Mouse (Mus musculus): ENCODE measurements at regions not wholly inside any gene's neighbourhood (a gene's known extent, or its start where the extent isn't known, plus 50 kb on each side); places are given as distances from the start of the nearest gene placed in this dataset.

GRCm38 (mm10) chr15:93657171-93657570 lies 61.5 kb upstream of the Prickle1 start:
- peaks cover 2% of the 10 kb centered on the region; the same call in 1 of the 2 replicates for H3K4me1 ChIP-seq (ENCODE audit: control insufficient read depth, insufficient read depth, low read length)
- intact Hi-C loops (cut with DNase I), result no loop called here
- WGBS, result 87% methylated on average over 6 of the region's 6 CpGs
- no peak for TF ChIP-seq CTCF (IDR thresholded peaks at IDR 0.05)
- no peak for TF ChIP-seq POLR2A (IDR thresholded peaks at IDR 0.05; ENCODE audit: insufficient read depth, low read depth, low read length)
- no peak for TF ChIP-seq EP300 (IDR thresholded peaks at IDR 0.05; ENCODE audit: insufficient read depth, low read depth, low read length)
- no peak overlapping the region for H3K27ac ChIP-seq
- H3K36me3 ChIP-seq (ENCODE audit: control insufficient read depth, insufficient read depth, low read length), result no peaks in the 10 kb centered on the region
- DNase-seq, result no peak
- no peaks in the 10 kb centered on the region for H3K79me2 ChIP-seq (replicated peaks; ENCODE audit: control insufficient read depth, insufficient read depth, low read length)
- no peak overlapping the region for H3K4me3 ChIP-seq
- no peaks in the 10 kb centered on the region for H3K27me3 ChIP-seq (ENCODE audit: control insufficient read depth, insufficient read depth, low read length)
- H3K9ac ChIP-seq (ENCODE audit: low read depth, low read length), result no peak overlapping the region

- Histone ChIP-seq H3K79me2 (replicated peaks; ENCODE audit: control insufficient read depth, insufficient read depth, low read length) (no peaks in the 10 kb centered on the region), H3K27ac (no peak overlapping the region), H3K27me3 (ENCODE audit: control insufficient read depth, insufficient read depth, low read length) (no peaks in the 10 kb centered on the region), H3K4me1 (ENCODE audit: control insufficient read depth, insufficient read depth, low read length) (peaks cover 2% of the 10 kb centered on the region; the same call in 1 of the 2 replicates), H3K36me3 (ENCODE audit: control insufficient read depth, insufficient read depth, low read length) (no peaks in the 10 kb centered on the region), H3K9ac (ENCODE audit: low read depth, low read length) (no peak overlapping the region), H3K4me3 (no peak overlapping the region)
- TF ChIP-seq POLR2A (IDR thresholded peaks at IDR 0.05; ENCODE audit: insufficient read depth, low read depth, low read length) (no peak), CTCF (IDR thresholded peaks at IDR 0.05) (no peak), EP300 (IDR thresholded peaks at IDR 0.05; ENCODE audit: insufficient read depth, low read depth, low read length) (no peak)
- intact Hi-C loops (cut with DNase I), result no loop called here
- no peak for DNase-seq
- WGBS, result 27% methylated on average over 6 of the region's 6 CpGs
Observed at GRCm38 (mm10) chr15:93656713-93657112, 61.0 kb upstream of the Prickle1 start.

GRCm38 (mm10) chr15:93655743-93656142 lies 60.1 kb upstream of the Prickle1 start:
- Histone ChIP-seq H3K79me2 (replicated peaks; ENCODE audit: control insufficient read depth, insufficient read depth, low read length) (no peaks in the 10 kb centered on the region), H3K27me3 (ENCODE audit: control insufficient read depth, insufficient read depth, low read length) (no peaks in the 10 kb centered on the region), H3K9ac (ENCODE audit: low read depth, low read length) (no peak overlapping the region), H3K4me3 (no peak overlapping the region), H3K27ac (no peak overlapping the region), H3K36me3 (ENCODE audit: control insufficient read depth, insufficient read depth, low read length) (no peaks in the 10 kb centered on the region), H3K4me1 (ENCODE audit: control insufficient read depth, insufficient read depth, low read length) (peaks cover 2% of the 10 kb centered on the region; the same call in 1 of the 2 replicates)
- intact Hi-C loops (cut with DNase I), result no loop called here
- WGBS, result 60% methylated on average over 6 of the region's 6 CpGs
- no peak for TF ChIP-seq CTCF (IDR thresholded peaks at IDR 0.05)
- TF ChIP-seq POLR2A (IDR thresholded peaks at IDR 0.05; ENCODE audit: insufficient read depth, low read depth, low read length), result no peak
- no peak for TF ChIP-seq EP300 (IDR thresholded peaks at IDR 0.05; ENCODE audit: insufficient read depth, low read depth, low read length)
- DNase-seq, result no peak

GRCm38 (mm10) chr15:93655243-93655642 lies 59.6 kb upstream of the Prickle1 start:
- Histone ChIP-seq H3K79me2 (replicated peaks; ENCODE audit: control insufficient read depth, insufficient read depth, low read length) (no peaks in the 10 kb centered on the region), H3K9ac (ENCODE audit: low read depth, low read length) (no peak overlapping the region), H3K36me3 (ENCODE audit: control insufficient read depth, insufficient read depth, low read length) (no peaks in the 10 kb centered on the region), H3K4me3 (no peak overlapping the region), H3K4me1 (ENCODE audit: control insufficient read depth, insufficient read depth, low read length) (peaks cover 2% of the 10 kb centered on the region; the same call in 1 of the 2 replicates), H3K27ac (no peak overlapping the region), H3K27me3 (ENCODE audit: control insufficient read depth, insufficient read depth, low read length) (no peaks in the 10 kb centered on the region)
- DNase-seq, result no peak
- TF ChIP-seq CTCF (IDR thresholded peaks at IDR 0.05) (no peak), EP300 (IDR thresholded peaks at IDR 0.05; ENCODE audit: insufficient read depth, low read depth, low read length) (no peak), POLR2A (IDR thresholded peaks at IDR 0.05; ENCODE audit: insufficient read depth, low read depth, low read length) (no peak)
- 86% methylated on average over 6 of the region's 6 CpGs for WGBS
- intact Hi-C loops (cut with DNase I), result no loop called here

GRCm38 (mm10) chr15:93653378-93653777 lies 57.7 kb upstream of the Prickle1 start:
- H3K27me3 ChIP-seq (ENCODE audit: control insufficient read depth, insufficient read depth, low read length), result no peaks in the 10 kb centered on the region
- no peak overlapping the region for H3K9ac ChIP-seq (ENCODE audit: low read depth, low read length)
- intact Hi-C loops (cut with DNase I), result no loop called here
- no peaks in the 10 kb centered on the region for H3K79me2 ChIP-seq (replicated peaks; ENCODE audit: control insufficient read depth, insufficient read depth, low read length)
- no peak for DNase-seq
- no peak overlapping the region for H3K4me3 ChIP-seq
- no peak for TF ChIP-seq EP300 (IDR thresholded peaks at IDR 0.05; ENCODE audit: insufficient read depth, low read depth, low read length)
- WGBS, result 95% methylated on average over 1 of the region's 1 CpGs
- H3K4me1 ChIP-seq (ENCODE audit: control insufficient read depth, insufficient read depth, low read length), result peaks cover 2% of the 10 kb centered on the region; the same call in 1 of the 2 replicates
- H3K36me3 ChIP-seq (ENCODE audit: control insufficient read depth, insufficient read depth, low read length), result no peaks in the 10 kb centered on the region
- no peak overlapping the region for H3K27ac ChIP-seq

GRCm38 (mm10) chr15:93650981-93651757 lies 55.5 kb upstream of the Prickle1 start:
- H3K36me3 ChIP-seq (ENCODE audit: control insufficient read depth, insufficient read depth, low read length), result no peaks in the 10 kb centered on the region
- intact Hi-C loops (cut with DNase I), result no loop called here
- DNase-seq, result no peak
- no peak for TF ChIP-seq CTCF (IDR thresholded peaks at IDR 0.05)
- TF ChIP-seq POLR2A (IDR thresholded peaks at IDR 0.05; ENCODE audit: insufficient read depth, low read depth, low read length), result no peak
- no peak for TF ChIP-seq EP300 (IDR thresholded peaks at IDR 0.05; ENCODE audit: insufficient read depth, low read depth, low read length)
- H3K79me2 ChIP-seq (replicated peaks; ENCODE audit: control insufficient read depth, insufficient read depth, low read length), result no peaks in the 10 kb centered on the region
- no peaks in the 10 kb centered on the region for H3K27me3 ChIP-seq (ENCODE audit: control insufficient read depth, insufficient read depth, low read length)
- H3K4me1 ChIP-seq (ENCODE audit: control insufficient read depth, insufficient read depth, low read length), result peaks cover 2% of the 10 kb centered on the region; the same call in 1 of the 2 replicates
- no peak overlapping the region for H3K27ac ChIP-seq
- WGBS, result 50% methylated on average over 14 of the region's 14 CpGs
- H3K4me3 ChIP-seq, result no peak overlapping the region
- no peak overlapping the region for H3K9ac ChIP-seq (ENCODE audit: low read depth, low read length)
